Mouse (Mus musculus) stomach, embryonic 15.5 days (tissue): ENCODE measurements around the gene Rxrg. TPM values are rescaled to one million over a fixed set of nuclear protein-coding genes. Genes with fewer than 3 reads are reported as not detected.
A peak's percentile ranks its signal among the peaks of the same experiment; 100 is the strongest.

Experiments used
- ATAC-seq: fragments of 200-750 bp; cut with Nextera tagmentation; 2 replicates; pipeline ENCODE4 v1.8.0; 2017; ENCODE audit warnings: low read depth, moderate number of reproducible peaks, moderate TSS enrichment; ENCODE audit not compliant: insufficient read depth, low FRiP score
- H3K27ac ChIP-seq: fragments of 300-500 bp; sonication (generic); 2 replicates; pipeline ENCODE4 v1.5.1; 2015; ENCODE audit warnings: mild to moderate bottlenecking, inconsistent platforms
- H3K27me3 ChIP-seq: fragments of 300-500 bp; sonication (generic); replicated peaks from 2 replicates; pipeline ENCODE4 v1.6.1; 2015; ENCODE audit warnings: inconsistent platforms
- H3K36me3 ChIP-seq: fragments of 300-500 bp; sonication (generic); 2 replicates; pipeline ENCODE4 v1.6.1; 2015; ENCODE audit warnings: inconsistent platforms
- H3K4me1 ChIP-seq: fragments of 300-500 bp; sonication (generic); 2 replicates; pipeline ENCODE4 v1.6.1; 2015; ENCODE audit warnings: inconsistent platforms
- H3K4me2 ChIP-seq: fragments of 300-500 bp; sonication (generic); 2 replicates; pipeline ENCODE4 v1.6.1; 2015; ENCODE audit warnings: mild to moderate bottlenecking, inconsistent platforms
- H3K4me3 ChIP-seq: fragments of 300-500 bp; sonication (generic); replicated peaks from 2 replicates; pipeline ENCODE4 v1.5.1; 2015; ENCODE audit warnings: inconsistent platforms
- H3K9ac ChIP-seq: fragments of 300-500 bp; sonication (generic); 2 replicates; pipeline ENCODE4 v1.6.1; 2015; ENCODE audit warnings: inconsistent platforms
- H3K9me3 ChIP-seq: fragments of 300-500 bp; sonication (generic); 2 replicates; pipeline ENCODE4 v1.6.1; 2016; ENCODE audit warnings: inconsistent platforms
- WGBS: fragments of 180-500 bp; shearing (Covaris S2); methylation state at CpG from one replicate; pipeline ENCODE4 v1.1.7; 2015; 5-methylcytosine and 5-hydroxymethylcytosine counted together
- polyA plus RNA-seq: library from polyadenylated mRNA; unstranded; fragments of >200 nt; fragmentation: Nextera tagmentation; extraction: Ambion mirVana; gene quantifications from 2 replicates; pipeline ENCODE4 v1.2.1, GENCODE M21; 2015

Gene Rxrg
- polyA plus RNA-seq, 1 experiment from 2014 or later = 1.4 TPM

DNA sequence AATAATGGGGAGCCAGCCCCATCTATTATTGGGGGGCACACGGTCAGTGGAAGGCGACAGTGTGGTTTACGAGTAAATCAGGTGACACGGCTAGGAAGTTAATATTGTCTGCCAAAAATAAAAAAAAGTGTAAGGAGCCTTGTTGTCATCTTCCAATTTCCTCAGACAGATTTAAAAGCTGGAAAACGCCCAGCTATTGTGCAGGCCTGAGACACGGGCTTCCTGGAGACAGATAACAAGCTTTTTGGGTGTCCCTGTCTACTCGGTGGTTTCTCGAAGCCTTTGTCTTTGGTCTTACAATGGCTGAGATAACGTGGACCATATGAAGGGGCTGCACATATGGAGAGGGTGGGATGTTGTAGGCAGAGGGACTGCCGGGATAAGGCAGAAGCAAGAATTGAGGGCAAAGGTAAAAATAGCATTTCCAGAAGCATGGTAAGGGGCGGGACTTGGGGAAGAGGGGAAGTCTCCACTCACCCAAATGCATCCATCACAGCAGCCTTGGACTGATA, 51.0 kb downstream of the Rxrg start:
- Histone ChIP-seq H3K4me2 (no peak overlapping the region), H3K27me3 (0 out of 2 replicates have a peak, but pooled peaks cover 3% of the 10 kb centered on the region), H3K36me3 (no peaks in the 10 kb centered on the region), H3K9ac (no peak overlapping the region), H3K27ac (no peak overlapping the region), H3K4me1 (no peaks in the 10 kb centered on the region), H3K9me3 (no peaks in the 10 kb centered on the region), H3K4me3 (no peak overlapping the region)
- ATAC-seq = no peak
- 72% methylated on average over 11 of the region's 11 CpGs for WGBS

DNA sequence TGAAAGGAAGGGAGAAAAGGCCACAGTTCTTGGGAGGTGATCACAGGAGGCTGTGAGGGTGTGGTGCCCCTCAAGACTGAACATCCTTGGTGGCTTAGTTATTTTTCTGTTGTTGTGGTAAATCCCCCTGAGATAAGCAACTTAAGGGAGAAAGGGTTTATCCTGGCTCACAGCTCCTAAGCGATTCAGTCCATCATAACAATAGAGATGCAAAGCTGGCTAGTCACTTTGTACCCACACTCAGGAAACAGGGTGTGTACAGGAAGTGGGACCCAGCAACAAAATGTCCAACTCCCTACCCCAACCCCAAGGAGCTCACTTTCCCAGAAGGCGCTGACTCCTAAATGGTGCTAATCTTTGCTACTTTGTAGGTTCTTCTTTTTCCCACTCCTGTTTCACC, 54.2 kb downstream of the Rxrg start:
- Histone ChIP-seq H3K9me3 (no peaks in the 10 kb centered on the region), H3K27me3 (no peaks in the 10 kb centered on the region), H3K36me3 (no peaks in the 10 kb centered on the region), H3K4me2 (no peak overlapping the region), H3K4me3 (no peak overlapping the region), H3K4me1 (no peaks in the 10 kb centered on the region), H3K27ac (no peak overlapping the region), H3K9ac (no peak overlapping the region)
- no peak for ATAC-seq
- WGBS = 62% methylated on average over 2 of the region's 2 CpGs

DNA sequence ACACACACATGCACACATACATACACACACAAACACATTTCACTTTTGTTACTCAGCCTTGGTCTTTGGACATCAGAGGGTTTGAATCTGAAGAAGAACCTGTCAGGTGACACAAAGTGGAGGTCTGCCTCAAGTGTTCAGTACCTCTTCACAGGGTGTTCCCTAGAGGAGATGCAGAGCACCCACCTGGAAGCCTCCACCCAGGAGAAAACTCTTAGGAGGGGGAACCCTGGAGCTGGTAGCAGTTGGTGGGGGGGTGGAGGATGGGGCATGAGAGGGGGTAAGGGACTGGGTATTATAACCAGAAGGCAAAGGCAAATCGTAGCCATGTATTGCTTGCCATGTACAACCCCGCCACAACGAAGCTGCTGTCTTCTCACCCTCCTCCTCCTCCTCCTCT, 60.9 kb downstream of the Rxrg start:
- 80% methylated on average over 3 of the region's 3 CpGs for whole genome bisulfite sequencing
- H3K9me3 ChIP-seq = no peaks in the 10 kb centered on the region
- H3K9ac ChIP-seq = no peak overlapping the region
- H3K4me1 ChIP-seq = peaks cover 7% of the 10 kb centered on the region
- H3K4me2 ChIP-seq = no peak overlapping the region
- H3K27me3 ChIP-seq = peaks cover 9% of the 10 kb centered on the region; the same call in 1 of the 2 replicates
- ATAC-seq = no peak
- no peak overlapping the region for H3K4me3 ChIP-seq
- no peak overlapping the region for H3K27ac ChIP-seq
- no peaks in the 10 kb centered on the region for H3K36me3 ChIP-seq

DNA sequence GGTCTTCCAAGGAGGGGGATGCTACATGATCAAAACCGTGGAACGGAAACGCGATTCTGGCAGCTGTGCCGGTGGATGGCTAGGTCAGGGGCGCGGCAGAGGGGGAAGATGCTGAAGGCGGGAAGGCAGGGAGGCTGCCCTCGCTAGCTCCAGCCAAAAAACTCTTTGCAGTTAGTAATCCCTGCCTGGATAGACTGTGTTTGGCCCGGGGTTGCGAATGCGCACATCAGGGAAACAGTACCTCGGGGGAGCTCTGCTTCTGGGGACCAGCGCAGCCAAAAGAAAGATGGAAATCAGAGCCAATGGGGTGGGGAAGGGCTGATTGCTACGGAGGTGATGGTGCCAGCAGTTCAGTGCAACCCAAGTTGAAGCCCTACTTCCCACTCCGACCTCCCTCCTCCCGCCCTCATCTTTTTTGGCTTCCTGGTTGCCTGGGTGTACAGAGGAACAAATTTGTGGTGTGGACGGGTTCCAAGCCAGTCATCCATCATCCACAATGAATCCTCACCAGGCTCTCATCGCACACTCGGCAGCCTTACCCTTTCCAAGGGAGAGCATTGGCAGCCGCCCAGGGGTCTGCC, 62.4 kb downstream of the Rxrg start:
- 1% methylated on average over 21 of the region's 21 CpGs for WGBS
- Histone ChIP-seq H3K36me3 (no peaks in the 10 kb centered on the region), H3K27ac (no peak overlapping the region), H3K9ac (no peak overlapping the region), H3K4me2 (peak overlapping the region; percentile 51), H3K9me3 (no peaks in the 10 kb centered on the region), H3K27me3 (peaks cover 9% of the 10 kb centered on the region; the same call in 1 of the 2 replicates), H3K4me3 (peak overlapping the region; percentile 20), H3K4me1 (peaks cover 7% of the 10 kb centered on the region)
- peak; percentile 57 for ATAC-seq

DNA sequence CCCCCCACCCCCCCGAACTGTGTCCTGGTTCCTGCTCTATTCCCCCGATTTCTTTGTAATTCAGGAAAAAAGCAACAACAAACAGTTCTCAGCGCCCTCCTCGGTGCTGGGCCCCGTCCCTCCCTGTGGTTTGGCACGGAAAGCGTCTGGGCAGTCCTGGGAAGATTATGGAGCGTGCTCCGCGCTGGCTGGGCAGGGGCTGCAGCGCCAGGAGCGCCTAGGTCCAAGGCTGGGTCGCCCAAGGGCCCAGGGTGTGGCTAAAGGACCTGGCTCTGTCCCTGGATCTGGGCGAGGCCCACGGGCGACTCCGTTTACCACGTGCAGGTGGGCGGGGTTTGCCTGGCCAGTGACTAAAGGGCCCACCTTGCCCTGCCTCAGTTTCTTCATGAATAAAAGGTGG, 62.9 kb downstream of the Rxrg start:
- Histone ChIP-seq H3K4me2 (peak overlapping the region; percentile 51), H3K27me3 (peaks cover 9% of the 10 kb centered on the region; the same call in 1 of the 2 replicates), H3K4me1 (peaks cover 7% of the 10 kb centered on the region), H3K4me3 (peak overlapping the region; percentile 20), H3K36me3 (no peaks in the 10 kb centered on the region), H3K9me3 (no peaks in the 10 kb centered on the region), H3K9ac (no peak overlapping the region), H3K27ac (no peak overlapping the region)
- 2% methylated on average over 19 of the region's 19 CpGs for WGBS
- peak; percentile 65; the same call in 1 of the 2 replicates for ATAC-seq

DNA sequence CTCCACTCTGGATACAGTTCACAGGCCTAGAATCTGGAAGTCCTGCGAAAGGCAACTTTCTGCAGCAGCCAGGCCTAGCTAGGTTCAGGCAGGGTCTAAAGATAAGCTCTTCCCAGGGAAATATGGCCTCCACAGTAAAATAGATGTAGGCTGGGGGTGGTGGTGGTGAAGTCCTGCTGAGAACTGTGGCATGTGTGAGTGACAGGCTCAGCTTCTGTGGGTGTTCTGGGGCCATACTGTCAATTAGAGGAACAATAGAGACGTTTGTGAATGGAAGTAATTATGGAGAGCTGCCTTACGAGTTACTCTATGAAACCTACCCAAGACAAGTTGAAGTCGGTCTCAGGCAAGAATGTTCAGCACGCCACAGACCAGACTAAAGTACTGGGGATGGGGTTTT, 65.0 kb downstream of the Rxrg start:
- no peak overlapping the region for H3K27ac ChIP-seq
- peaks cover 7% of the 10 kb centered on the region for H3K4me1 ChIP-seq
- no peak overlapping the region for H3K4me3 ChIP-seq
- no peak overlapping the region for H3K4me2 ChIP-seq
- H3K9ac ChIP-seq = no peak overlapping the region
- H3K36me3 ChIP-seq = no peaks in the 10 kb centered on the region
- ATAC-seq = no peak
- peaks cover 9% of the 10 kb centered on the region; the same call in 1 of the 2 replicates for H3K27me3 ChIP-seq
- H3K9me3 ChIP-seq = no peaks in the 10 kb centered on the region
- WGBS = 71% methylated on average over 5 of the region's 5 CpGs

DNA sequence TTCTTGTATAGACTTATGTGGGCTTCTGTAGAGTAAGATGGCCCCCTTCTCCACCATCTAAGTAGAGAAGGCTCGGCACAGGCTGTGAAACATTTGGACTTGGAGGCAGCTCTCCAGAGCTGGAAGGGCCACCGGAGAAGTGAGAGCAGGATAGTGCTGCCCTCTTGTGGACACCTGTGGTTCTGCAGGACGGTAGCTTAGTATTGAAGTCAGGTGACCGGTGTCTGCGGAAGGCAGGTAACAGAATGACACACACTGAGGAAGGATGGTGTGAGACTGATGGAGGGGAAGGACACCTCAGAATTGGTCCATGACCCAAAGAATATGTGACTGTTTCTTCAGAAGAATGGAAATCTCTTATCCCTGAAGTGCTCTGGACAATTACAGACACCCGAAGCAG, 71.6 kb downstream of the Rxrg start:
- no peaks in the 10 kb centered on the region for H3K36me3 ChIP-seq
- no peak overlapping the region for H3K27ac ChIP-seq
- peaks cover 25% of the 10 kb centered on the region for H3K27me3 ChIP-seq
- ATAC-seq = no peak
- H3K9ac ChIP-seq = no peak overlapping the region
- H3K4me2 ChIP-seq = no peak overlapping the region
- H3K9me3 ChIP-seq = no peaks in the 10 kb centered on the region
- 28% methylated on average over 6 of the region's 6 CpGs for WGBS
- H3K4me1 ChIP-seq = 0 out of 2 replicates have a peak, but pooled peaks cover 2% of the 10 kb centered on the region
- H3K4me3 ChIP-seq = no peak overlapping the region

DNA sequence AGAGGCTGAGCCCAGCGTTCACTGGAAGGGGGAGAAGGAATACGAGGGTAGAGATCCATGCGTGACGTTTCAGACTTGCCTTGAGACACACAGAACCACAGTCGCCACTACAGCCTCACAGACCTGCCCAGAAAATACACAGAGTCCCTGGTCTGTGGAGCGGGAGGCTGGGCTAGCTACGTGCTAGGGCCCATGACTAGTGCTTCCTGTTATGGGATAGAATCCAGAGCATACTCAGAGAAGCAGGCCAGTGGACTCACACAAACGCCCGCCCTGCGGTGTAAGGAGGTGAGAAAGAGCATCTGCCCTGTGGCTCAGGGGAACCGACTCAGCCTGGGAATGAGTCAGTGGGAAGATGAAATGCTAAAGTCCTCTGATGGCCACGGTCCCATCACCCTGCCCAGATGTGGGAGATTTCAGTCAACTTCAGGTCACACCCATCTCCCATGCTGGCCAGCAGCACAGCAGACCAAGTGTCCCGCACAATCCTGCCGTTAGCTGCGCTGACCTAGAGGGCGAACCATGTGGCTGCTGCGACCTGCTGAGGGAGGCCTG, 74.3 kb downstream of the Rxrg start:
- H3K36me3 ChIP-seq = no peaks in the 10 kb centered on the region
- no peak overlapping the region for H3K4me3 ChIP-seq
- H3K27ac ChIP-seq = no peak overlapping the region
- H3K9ac ChIP-seq = no peak overlapping the region
- H3K4me1 ChIP-seq = 0 out of 2 replicates have a peak, but pooled peaks cover 2% of the 10 kb centered on the region
- WGBS = 14% methylated on average over 17 of the region's 17 CpGs
- no peaks in the 10 kb centered on the region for H3K9me3 ChIP-seq
- H3K27me3 ChIP-seq = peaks cover 28% of the 10 kb centered on the region
- ATAC-seq = no peak
- no peak overlapping the region for H3K4me2 ChIP-seq

DNA sequence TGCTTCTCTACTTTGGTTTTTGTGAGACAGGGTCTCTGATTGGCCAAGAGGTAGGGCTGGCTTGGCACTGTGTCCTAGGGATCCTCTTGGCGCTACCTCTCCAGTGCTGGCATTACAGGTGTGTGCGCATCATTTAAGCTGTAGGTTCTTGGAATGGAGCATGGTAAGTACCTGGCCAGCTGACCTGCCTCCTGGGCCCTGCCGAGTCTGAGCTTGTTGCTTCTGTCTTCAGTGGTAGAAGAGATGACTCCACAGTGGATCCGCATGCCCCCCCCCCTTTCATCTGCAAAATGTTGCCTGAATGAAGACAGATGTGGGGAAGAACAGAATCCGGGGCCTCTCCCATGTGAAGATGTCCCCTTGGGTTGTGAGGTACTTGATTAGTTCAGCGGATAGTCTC, 80.9 kb downstream of the Rxrg start:
- Histone ChIP-seq H3K4me3 (no peak overlapping the region), H3K4me2 (no peak overlapping the region), H3K27me3 (0 out of 2 replicates have a peak, but pooled peaks cover 3% of the 10 kb centered on the region), H3K4me1 (no peaks in the 10 kb centered on the region), H3K27ac (no peak overlapping the region), H3K9me3 (no peaks in the 10 kb centered on the region; the same call in 1 of the 2 replicates), H3K36me3 (no peaks in the 10 kb centered on the region), H3K9ac (no peak overlapping the region)
- 88% methylated on average over 6 of the region's 6 CpGs for whole genome bisulfite sequencing
- no peak for ATAC-seq

DNA sequence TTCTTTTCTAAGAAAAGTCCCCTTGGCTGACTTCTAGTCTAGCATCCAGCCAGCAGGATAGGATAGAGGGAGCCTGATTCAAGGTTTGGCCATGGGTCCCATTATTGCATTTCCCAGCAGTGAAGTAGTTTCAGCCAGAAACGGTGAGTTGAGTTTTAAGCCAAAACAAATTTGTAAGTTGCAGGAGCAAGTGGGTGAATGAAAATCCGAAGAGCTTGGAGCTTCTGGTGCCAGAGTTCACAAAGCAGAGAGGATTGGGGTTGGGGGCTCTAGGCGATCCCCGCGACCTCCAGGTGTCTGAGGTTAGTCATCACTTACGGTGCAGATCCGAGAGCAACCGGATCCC, 89.8 kb downstream of the Rxrg start:
- Histone ChIP-seq H3K4me2 (peak overlapping the region; percentile 98), H3K36me3 (no peaks in the 10 kb centered on the region), H3K9me3 (no peaks in the 10 kb centered on the region), H3K9ac (no peak overlapping the region), H3K27ac (no peak overlapping the region), H3K27me3 (peaks cover 66% of the 10 kb centered on the region), H3K4me1 (peaks cover 20% of the 10 kb centered on the region), H3K4me3 (peak overlapping the region; percentile 50; the same call in 1 of the 2 replicates)
- WGBS = under 1% methylated on average over 8 of the region's 8 CpGs
- ATAC-seq = no peak

DNA sequence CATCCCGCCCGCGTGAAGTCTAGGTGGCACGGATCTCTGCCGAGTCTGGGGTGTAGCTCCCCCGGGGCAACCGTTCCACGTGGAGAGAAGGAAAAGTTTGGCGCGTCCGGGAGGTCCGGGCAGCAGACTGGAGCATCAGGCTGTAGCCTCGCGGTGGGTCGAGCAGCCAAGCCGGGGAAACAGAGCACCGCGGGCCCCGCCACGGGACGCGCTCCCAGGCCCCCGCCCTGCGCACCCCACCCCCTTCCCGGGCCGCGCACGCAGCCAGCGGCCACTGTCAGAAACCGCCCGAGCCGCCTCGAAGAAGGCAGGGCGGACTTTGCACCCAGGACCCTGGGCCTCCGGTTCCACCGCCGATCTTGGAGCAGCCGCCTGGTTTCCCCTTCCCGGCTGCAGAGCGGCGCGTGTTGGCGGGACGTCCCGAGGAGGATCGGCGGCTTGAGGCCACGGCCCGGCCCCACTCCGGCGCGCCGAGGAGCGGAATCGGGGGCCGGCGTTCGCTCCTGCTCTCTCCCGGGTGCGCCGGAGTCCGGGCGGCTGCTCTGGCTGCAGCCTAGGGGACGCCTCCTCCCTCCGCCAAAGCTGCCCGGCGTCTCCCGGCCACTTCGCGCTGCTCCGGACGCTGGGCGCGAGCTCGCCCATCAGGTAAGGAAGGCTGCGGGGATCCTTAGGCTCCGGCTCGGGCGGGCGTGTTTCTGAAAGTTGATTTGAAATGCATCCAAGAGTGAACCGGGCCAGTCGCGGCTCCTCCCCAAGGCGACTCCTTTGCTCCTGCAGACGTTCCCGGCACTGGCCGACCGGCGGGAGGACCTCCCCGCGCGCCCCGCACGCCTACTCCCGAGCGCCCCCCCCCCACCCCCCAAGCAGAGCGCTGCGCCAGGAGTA, 90.4 kb downstream of the Rxrg start:
- H3K9ac ChIP-seq = 0 out of 2 replicates have a peak overlapping the region, but pooled peaks have one; percentile 10
- H3K27ac ChIP-seq = no peak overlapping the region
- ATAC-seq = peak; percentile 76
- peak overlapping the region; percentile 98 for H3K4me2 ChIP-seq
- WGBS = 1% methylated on average over 91 of the region's 98 CpGs
- H3K9me3 ChIP-seq = no peaks in the 10 kb centered on the region
- peaks cover 66% of the 10 kb centered on the region for H3K27me3 ChIP-seq
- peak overlapping the region; percentile 50 for H3K4me3 ChIP-seq
- H3K36me3 ChIP-seq = no peaks in the 10 kb centered on the region
- peaks cover 20% of the 10 kb centered on the region for H3K4me1 ChIP-seq

DNA sequence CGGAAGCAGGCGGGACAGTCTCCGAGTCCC, 90.9 kb downstream of the Rxrg start, which contains the start of gene Lmx1a:
Gene Lmx1a (plus strand): TSS at position 6 of the 30 bp plus-strand sequence.
- Histone ChIP-seq H3K27me3 (peaks cover 69% of the 10 kb centered on the region), H3K4me2 (peak within 1 kb of the TSS; percentile 98), H3K9ac (0 out of 2 replicates have a peak within 1 kb of the TSS, but pooled peaks have one; percentile 10), H3K9me3 (no peaks in the 10 kb centered on the region), H3K36me3 (no peaks in the 10 kb centered on the region), H3K4me3 (peak within 1 kb of the TSS; percentile 50), H3K27ac (no peak within 1 kb of the TSS), H3K4me1 (peaks cover 20% of the 10 kb centered on the region)
- ATAC-seq = no peak
- WGBS = 5% methylated on average over 3 of the region's 3 CpGs
